Mouse (Mus musculus) hindbrain, embryonic 12.5 days (tissue): ENCODE results near the gene Prss27. TPM values are rescaled to one million over a fixed set of nuclear protein-coding genes. Genes with fewer than 3 reads are reported as not detected.

Experiments used
- ATAC-seq: fragments of 200-750 bp; cut with Nextera tagmentation; 2 replicates; pipeline ENCODE4 v1.8.0; 2017; ENCODE audit warnings: moderate TSS enrichment; ENCODE audit not compliant: low FRiP score
- H3K27ac ChIP-seq: fragments of 300-500 bp; sonication (generic); 2 replicates; pipeline ENCODE4 v1.5.1; 2016; ENCODE audit warnings: mild to moderate bottlenecking
- H3K27me3 ChIP-seq: fragments of 300-500 bp; sonication (generic); 2 replicates; pipeline ENCODE4 v1.6.1; 2016; ENCODE audit warnings: mild to moderate bottlenecking
- H3K36me3 ChIP-seq: fragments of 300-500 bp; sonication (generic); 2 replicates; pipeline ENCODE4 v1.6.1; 2016; ENCODE audit warnings: mild to moderate bottlenecking
- H3K4me1 ChIP-seq: fragments of 300-500 bp; sonication (generic); 2 replicates; pipeline ENCODE4 v1.6.1; 2016
- H3K4me2 ChIP-seq: fragments of 300-500 bp; sonication (generic); replicated peaks from 2 replicates; pipeline ENCODE4 v1.6.1; 2016; ENCODE audit warnings: mild to moderate bottlenecking
- H3K4me3 ChIP-seq: fragments of 300-500 bp; sonication (generic); 2 replicates; pipeline ENCODE4 v1.5.1; 2016; ENCODE audit warnings: mild to moderate bottlenecking
- H3K9ac ChIP-seq: fragments of 300-500 bp; sonication (generic); 2 replicates; pipeline ENCODE4 v1.6.1; 2016; ENCODE audit warnings: mild to moderate bottlenecking, moderate library complexity
- H3K9me3 ChIP-seq: fragments of 300-500 bp; sonication (generic); replicated peaks from 2 replicates; pipeline ENCODE4 v1.6.1; 2016; ENCODE audit warnings: mild to moderate bottlenecking
- WGBS: fragments of 180-500 bp; shearing (Covaris S2); methylation state at CpG from one replicate; pipeline ENCODE4 v1.1.7; 2016; 5-methylcytosine and 5-hydroxymethylcytosine counted together
- polyA plus RNA-seq: library from polyadenylated mRNA; unstranded; fragments of >200 nt; fragmentation: Nextera tagmentation; extraction: Ambion mirVana; gene quantifications from 2 replicates; pipeline ENCODE4 v1.2.1, GENCODE M21; 2016

The Prss27 gene
- polyA plus RNA-seq, 1 experiment from 2014 or later: 0.34 TPM

DNA sequence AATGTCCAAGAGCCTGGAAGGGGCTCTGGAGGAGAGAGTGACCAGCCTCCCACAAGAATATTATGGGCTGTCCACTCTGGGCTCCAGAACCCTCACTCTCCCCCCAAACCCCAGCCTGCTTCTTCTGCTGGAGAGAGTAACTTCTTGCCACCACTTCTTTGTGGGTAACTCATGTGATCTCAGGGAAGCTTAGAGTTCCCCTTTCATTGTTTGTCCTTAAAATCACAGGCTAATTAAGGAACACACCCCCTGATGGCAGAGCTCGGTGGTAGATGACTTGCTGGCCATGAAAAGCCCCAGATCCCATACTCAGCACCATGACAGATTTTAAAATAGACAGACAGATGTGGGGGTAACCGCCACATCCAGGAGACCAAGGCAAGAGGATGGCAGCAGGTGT, 31.0 kb upstream of the Prss27 start:
- H3K36me3 ChIP-seq: no peaks in the 10 kb centered on the region
- 0 out of 2 replicates have a peak, but pooled peaks cover 5% of the 10 kb centered on the region for H3K27me3 ChIP-seq
- H3K9me3 ChIP-seq: no peaks in the 10 kb centered on the region
- no peak for ATAC-seq
- no peak overlapping the region for H3K9ac ChIP-seq
- no peaks in the 10 kb centered on the region for H3K4me1 ChIP-seq
- 54% methylated on average over 2 of the region's 2 CpGs for WGBS
- no peak overlapping the region for H3K27ac ChIP-seq
- H3K4me2 ChIP-seq: no peak overlapping the region
- H3K4me3 ChIP-seq: no peak overlapping the region

- no peak overlapping the region for H3K4me2 ChIP-seq
- H3K27me3 ChIP-seq: 0 out of 2 replicates have a peak, but pooled peaks cover 5% of the 10 kb centered on the region
- H3K27ac ChIP-seq: no peak overlapping the region
- no peak overlapping the region for H3K9ac ChIP-seq
- H3K9me3 ChIP-seq: no peaks in the 10 kb centered on the region
- no peaks in the 10 kb centered on the region for H3K36me3 ChIP-seq
- 82% methylated on average over 1 of the region's 1 CpGs for WGBS
- no peak overlapping the region for H3K4me3 ChIP-seq
- no peak for ATAC-seq
- no peaks in the 10 kb centered on the region for H3K4me1 ChIP-seq
These were observed 30.6 kb upstream of the Prss27 start for GRCm38 (mm10) chr17:24007391-24007790.

DNA sequence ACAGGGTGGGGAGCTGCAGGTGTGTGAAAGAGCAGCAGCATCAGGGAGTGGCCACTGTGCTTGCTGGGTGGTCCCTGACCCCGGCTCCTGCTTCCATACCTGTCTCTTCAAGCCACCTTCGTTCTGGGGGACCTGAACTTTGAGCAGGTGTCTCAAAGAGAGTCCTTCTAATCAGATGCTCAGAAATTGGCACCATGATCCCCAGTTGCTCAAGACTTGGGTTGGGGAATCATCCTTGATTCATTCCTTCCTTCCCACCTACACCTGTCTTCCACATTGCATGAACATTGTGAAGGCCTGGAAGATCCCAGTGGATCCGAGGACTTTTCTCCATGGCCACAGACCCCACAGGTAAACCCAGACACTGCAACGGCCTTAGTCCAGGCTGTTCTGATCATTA, 29.8 kb upstream of the Prss27 start:
- Histone ChIP-seq H3K27ac (no peak overlapping the region), H3K27me3 (0 out of 2 replicates have a peak, but pooled peaks cover 5% of the 10 kb centered on the region), H3K4me3 (no peak overlapping the region), H3K9me3 (no peaks in the 10 kb centered on the region), H3K4me2 (no peak overlapping the region), H3K4me1 (no peaks in the 10 kb centered on the region), H3K36me3 (no peaks in the 10 kb centered on the region), H3K9ac (no peak overlapping the region)
- 86% methylated on average over 4 of the region's 4 CpGs for whole genome bisulfite sequencing
- no peak for ATAC-seq

- Histone ChIP-seq H3K27me3 (0 out of 2 replicates have a peak, but pooled peaks cover 5% of the 10 kb centered on the region), H3K4me2 (no peak overlapping the region), H3K9me3 (no peaks in the 10 kb centered on the region), H3K4me3 (no peak overlapping the region), H3K27ac (no peak overlapping the region), H3K36me3 (no peaks in the 10 kb centered on the region), H3K9ac (no peak overlapping the region), H3K4me1 (no peaks in the 10 kb centered on the region)
- no peak for ATAC-seq
- WGBS: 61% methylated on average over 5 of the region's 5 CpGs
These were observed 28.3 kb upstream of the Prss27 start for GRCm38 (mm10) chr17:24009617-24010016.

DNA sequence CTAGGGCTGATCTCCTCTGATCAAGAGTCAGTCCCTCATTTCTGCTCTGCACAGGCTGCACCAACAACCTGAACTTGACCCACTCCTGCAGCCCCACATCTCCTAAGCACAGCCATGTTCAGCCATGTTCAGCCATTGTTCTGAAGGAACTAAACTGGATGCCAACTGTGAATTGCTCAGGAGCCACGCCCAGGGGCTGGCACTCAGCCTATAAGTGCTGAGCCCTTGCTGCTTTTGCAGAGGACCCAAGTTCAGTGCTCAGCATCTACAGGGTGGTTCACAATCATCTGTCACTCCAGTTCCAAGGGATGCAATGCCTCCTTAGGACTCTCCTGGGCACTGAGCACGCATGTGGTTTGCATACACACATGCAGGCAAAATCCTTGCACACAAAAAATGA, 25.0 kb upstream of the Prss27 start:
- Histone ChIP-seq H3K36me3 (no peaks in the 10 kb centered on the region), H3K27me3 (0 out of 2 replicates have a peak, but pooled peaks cover 5% of the 10 kb centered on the region), H3K9ac (no peak overlapping the region), H3K4me2 (no peak overlapping the region), H3K9me3 (no peaks in the 10 kb centered on the region), H3K4me3 (no peak overlapping the region), H3K4me1 (no peaks in the 10 kb centered on the region), H3K27ac (no peak overlapping the region)
- no peak for ATAC-seq
- 77% methylated on average over 2 of the region's 2 CpGs for WGBS

- no peak for ATAC-seq
- 89% methylated on average over 5 of the region's 5 CpGs for WGBS
- no peaks in the 10 kb centered on the region for H3K27me3 ChIP-seq
- H3K4me2 ChIP-seq: no peak overlapping the region
- no peak overlapping the region for H3K27ac ChIP-seq
- no peaks in the 10 kb centered on the region for H3K36me3 ChIP-seq
- no peaks in the 10 kb centered on the region for H3K4me1 ChIP-seq
- H3K9ac ChIP-seq: no peak overlapping the region
- H3K9me3 ChIP-seq: no peaks in the 10 kb centered on the region
- no peak overlapping the region for H3K4me3 ChIP-seq
These were observed 23.4 kb upstream of the Prss27 start for GRCm38 (mm10) chr17:24014433-24014965.

GRCm38 (mm10) chr17:24015727-24016126, 22.2 kb upstream of the Prss27 start:
- Histone ChIP-seq H3K36me3 (no peaks in the 10 kb centered on the region), H3K9me3 (no peaks in the 10 kb centered on the region), H3K4me3 (no peak overlapping the region), H3K9ac (no peak overlapping the region), H3K4me2 (no peak overlapping the region), H3K27me3 (no peaks in the 10 kb centered on the region), H3K4me1 (no peaks in the 10 kb centered on the region), H3K27ac (no peak overlapping the region)
- WGBS: 29% methylated on average over 14 of the region's 14 CpGs
- ATAC-seq: no peak

DNA sequence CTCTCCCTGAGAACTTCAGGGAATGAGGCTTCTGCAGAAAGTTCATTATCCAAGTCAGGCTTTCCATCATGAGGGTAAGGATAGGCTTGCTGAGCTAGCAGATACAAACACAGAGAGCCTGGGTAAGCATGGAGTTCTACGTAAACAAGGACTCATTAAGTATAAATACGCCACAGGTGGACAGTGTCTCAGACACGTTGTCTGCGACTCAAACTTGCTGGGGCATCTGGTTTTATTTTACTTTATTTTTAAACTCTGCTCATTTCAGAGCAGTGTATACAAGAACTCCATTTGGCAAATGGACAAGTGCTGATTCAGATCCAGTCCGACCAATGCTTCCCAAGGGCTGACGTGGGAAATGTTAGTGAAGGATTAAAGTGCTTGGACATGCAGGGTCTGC, 17.2 kb upstream of the Prss27 start:
- H3K4me2 ChIP-seq: no peak overlapping the region
- H3K27ac ChIP-seq: no peak overlapping the region
- H3K36me3 ChIP-seq: no peaks in the 10 kb centered on the region
- H3K27me3 ChIP-seq: no peaks in the 10 kb centered on the region
- H3K4me1 ChIP-seq: no peaks in the 10 kb centered on the region
- H3K4me3 ChIP-seq: no peak overlapping the region
- no peak overlapping the region for H3K9ac ChIP-seq
- ATAC-seq: no peak
- no peaks in the 10 kb centered on the region for H3K9me3 ChIP-seq
- WGBS: 80% methylated on average over 6 of the region's 6 CpGs

- no peaks in the 10 kb centered on the region for H3K9me3 ChIP-seq
- no peak overlapping the region for H3K9ac ChIP-seq
- no peak overlapping the region for H3K4me2 ChIP-seq
- 83% methylated on average over 5 of the region's 5 CpGs for WGBS
- no peak for ATAC-seq
- H3K4me1 ChIP-seq: no peaks in the 10 kb centered on the region
- no peak overlapping the region for H3K4me3 ChIP-seq
- H3K27ac ChIP-seq: no peak overlapping the region
- no peaks in the 10 kb centered on the region for H3K36me3 ChIP-seq
- no peaks in the 10 kb centered on the region for H3K27me3 ChIP-seq
These were observed 16.4 kb upstream of the Prss27 start for GRCm38 (mm10) chr17:24021375-24022199.

- no peak overlapping the region for H3K4me2 ChIP-seq
- no peak overlapping the region for H3K27ac ChIP-seq
- H3K4me1 ChIP-seq: no peaks in the 10 kb centered on the region
- H3K36me3 ChIP-seq: no peaks in the 10 kb centered on the region
- no peaks in the 10 kb centered on the region for H3K27me3 ChIP-seq
- 83% methylated on average over 7 of the region's 7 CpGs for WGBS
- H3K9ac ChIP-seq: no peak overlapping the region
- no peak overlapping the region for H3K4me3 ChIP-seq
- no peak for ATAC-seq
- no peaks in the 10 kb centered on the region for H3K9me3 ChIP-seq
These were observed 8.5 kb upstream of the Prss27 start for GRCm38 (mm10) chr17:24029477-24029876.

GRCm38 (mm10) chr17:24030551-24030950, 7.4 kb upstream of the Prss27 start:
- Histone ChIP-seq H3K36me3 (no peaks in the 10 kb centered on the region), H3K27me3 (no peaks in the 10 kb centered on the region), H3K9ac (no peak overlapping the region), H3K4me2 (no peak overlapping the region), H3K4me3 (no peak overlapping the region), H3K4me1 (no peaks in the 10 kb centered on the region), H3K9me3 (no peaks in the 10 kb centered on the region), H3K27ac (no peak overlapping the region)
- 88% methylated on average over 9 of the region's 22 CpGs for WGBS
- no peak for ATAC-seq

GRCm38 (mm10) chr17:24035087-24035486, 2.9 kb upstream of the Prss27 start:
- Histone ChIP-seq H3K36me3 (no peaks in the 10 kb centered on the region), H3K9me3 (no peaks in the 10 kb centered on the region), H3K27ac (no peak overlapping the region), H3K9ac (no peak overlapping the region), H3K27me3 (no peaks in the 10 kb centered on the region; the same call in 1 of the 2 replicates), H3K4me2 (no peak overlapping the region), H3K4me3 (no peak overlapping the region), H3K4me1 (no peaks in the 10 kb centered on the region)
- WGBS: 82% methylated on average over 7 of the region's 7 CpGs
- ATAC-seq: no peak

DNA sequence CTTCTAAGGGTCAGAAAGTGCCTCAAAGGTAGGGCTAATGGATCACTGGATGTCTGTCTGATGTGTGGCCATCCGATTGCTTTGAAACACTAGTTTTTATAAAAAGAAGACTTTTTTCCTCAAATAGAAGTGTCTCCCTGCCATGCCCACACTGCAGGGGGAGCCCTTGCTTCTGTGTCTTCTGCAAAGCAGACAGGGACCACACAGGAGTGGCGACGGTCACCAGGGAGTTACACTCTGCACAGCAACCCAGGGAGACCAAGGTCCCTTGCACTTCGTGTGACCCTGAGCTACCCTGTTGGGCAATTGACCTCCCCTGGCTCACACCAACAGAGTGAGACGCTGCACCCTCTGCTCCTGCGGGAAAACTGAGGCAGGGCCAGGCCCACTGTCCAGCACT, 990 bp upstream of the Prss27 start:
- Histone ChIP-seq H3K27me3 (no peaks in the 10 kb centered on the region; the same call in 1 of the 2 replicates), H3K4me1 (no peaks in the 10 kb centered on the region), H3K27ac (no peak overlapping the region), H3K9me3 (no peaks in the 10 kb centered on the region), H3K4me2 (no peak overlapping the region), H3K36me3 (no peaks in the 10 kb centered on the region), H3K9ac (no peak overlapping the region), H3K4me3 (no peak overlapping the region)
- WGBS: 63% methylated on average over 6 of the region's 6 CpGs
- no peak for ATAC-seq
